Mouse (Mus musculus): ENCODE results near the gene Ptgir.
A peak's percentile ranks its signal among the peaks of the same experiment; 100 is the strongest.

The Ptgir gene

DNA sequence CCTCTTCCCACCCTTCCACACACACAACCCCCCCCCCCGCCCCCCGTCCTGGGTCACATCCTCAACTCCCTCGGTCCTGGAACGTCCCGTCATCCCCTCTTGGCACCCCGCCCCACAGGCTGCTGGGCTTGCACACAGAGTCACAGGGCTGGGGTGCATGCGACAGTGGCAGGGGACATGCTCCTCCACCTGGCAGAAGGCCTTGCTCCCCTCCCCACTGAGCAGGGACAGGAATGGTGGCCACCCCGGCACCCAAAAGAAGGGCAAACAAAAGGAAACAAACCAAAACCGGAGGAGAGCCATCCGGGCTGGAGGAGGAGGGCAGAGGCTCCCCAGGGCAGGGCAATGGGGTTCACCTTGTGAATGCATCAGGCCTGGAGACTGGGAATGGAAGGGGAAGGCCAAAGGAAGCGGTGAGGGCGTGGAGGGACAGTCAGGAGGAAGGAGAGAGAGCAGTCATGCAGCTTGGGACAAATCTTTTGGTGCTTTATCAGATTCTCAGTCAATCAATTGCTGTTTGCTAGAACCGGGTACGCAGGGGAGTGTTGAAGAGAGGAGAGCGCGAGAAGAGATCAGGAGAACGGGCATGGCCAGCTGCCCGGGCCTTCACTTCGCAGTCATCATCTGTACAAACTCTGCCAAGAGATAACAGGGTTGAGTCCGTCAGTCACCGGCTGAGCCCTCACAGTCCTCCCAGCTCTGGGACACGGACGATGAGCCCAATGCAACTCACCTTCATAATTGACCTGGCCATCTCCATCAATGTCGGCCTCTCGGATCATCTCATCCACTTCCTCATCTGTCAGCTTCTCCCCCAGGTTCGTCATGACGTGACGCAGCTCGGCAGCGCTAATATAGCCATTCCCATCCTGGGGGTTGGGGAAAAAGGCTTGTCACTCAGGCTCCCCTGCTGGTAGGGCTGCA lies 10.3 kb downstream of the Ptgir start:
- no peak for DNase-seq (ENCODE audit: low read depth, low spot score)

GRCm38 (mm10) chr7:16917447-16917846 lies 11.2 kb downstream of the Ptgir start:
- DNase-seq (ENCODE audit: low read depth, low spot score): no peak

DNA sequence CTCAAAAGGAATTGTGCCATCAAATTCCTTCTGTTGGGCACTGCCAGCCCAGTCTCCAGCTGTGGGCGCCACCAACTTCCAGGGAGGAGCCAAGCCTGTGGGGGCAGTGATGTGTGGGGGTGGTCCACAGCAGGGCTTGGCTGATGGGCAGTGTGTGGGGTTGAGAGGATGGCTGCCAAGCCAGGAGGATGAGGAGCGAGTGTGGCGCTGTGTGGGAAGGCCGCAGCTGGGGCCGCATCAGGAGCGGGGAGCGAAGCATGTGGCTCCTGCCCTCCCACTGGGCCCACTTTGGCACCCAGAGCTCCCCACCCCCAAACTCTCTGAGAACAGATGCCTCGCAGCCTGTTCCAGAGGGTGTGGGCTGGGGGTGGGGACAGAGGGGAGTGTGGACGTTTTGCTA lies 11.7 kb downstream of the Ptgir start:
- no peak for DNase-seq (ENCODE audit: low read depth, low spot score)

DNA sequence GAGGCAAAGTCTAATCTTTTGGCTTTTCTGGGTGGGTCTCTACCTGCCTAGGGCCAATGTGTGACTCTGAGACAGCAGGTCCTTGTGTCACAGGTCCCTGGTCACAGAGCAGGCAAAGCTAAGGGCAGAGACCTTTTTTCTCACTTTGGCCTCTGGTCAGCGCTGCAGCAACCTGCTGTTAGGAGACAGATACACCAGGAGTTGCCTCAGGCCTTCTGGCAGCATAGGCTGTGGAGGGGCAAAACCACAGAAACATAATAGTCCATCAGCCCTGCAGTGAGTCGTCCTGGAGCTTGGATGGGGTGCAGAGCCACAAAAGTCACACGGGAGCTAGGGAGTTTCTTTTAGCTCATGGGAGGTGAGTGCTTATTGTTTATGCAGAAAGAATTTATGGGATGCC lies 12.4 kb downstream of the Ptgir start:
- DNase-seq (ENCODE audit: low read depth, low spot score): no peak

DNA sequence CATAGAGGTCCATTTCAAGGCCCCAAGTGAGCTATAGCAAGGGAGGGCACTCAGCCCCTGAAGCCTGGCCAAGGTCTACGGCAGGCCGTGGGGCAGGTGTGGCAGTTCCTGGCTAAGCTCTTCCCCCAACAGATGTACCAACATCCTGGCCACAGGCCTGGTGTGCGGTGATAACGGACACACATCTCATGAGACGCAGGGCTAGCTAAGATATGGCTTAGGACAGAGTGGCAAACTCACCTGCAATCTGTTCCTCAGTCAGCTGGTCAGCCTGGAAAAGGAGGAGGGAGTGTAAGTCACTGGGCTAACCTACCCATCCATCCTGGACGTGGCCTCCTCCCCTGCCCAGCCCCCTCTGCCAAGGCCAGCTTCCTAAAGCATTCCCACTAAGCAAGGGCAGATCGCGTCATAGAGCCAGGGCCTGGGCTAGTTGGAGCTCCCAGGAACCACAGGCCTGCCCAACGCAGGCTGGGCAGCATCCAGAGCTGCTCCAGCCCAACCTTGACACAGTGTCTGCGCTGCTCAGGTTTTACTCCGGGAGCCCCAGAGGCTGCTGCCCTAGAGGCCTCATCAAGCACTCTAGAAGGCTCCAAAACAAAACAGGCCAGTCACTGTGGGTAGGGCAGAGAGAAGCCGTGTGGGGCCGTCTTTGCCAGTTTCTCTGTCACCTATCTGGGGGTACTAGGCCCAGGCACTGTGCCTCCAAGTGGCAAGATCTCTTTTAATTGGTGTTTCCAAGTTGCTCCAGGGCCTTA lies 13.3 kb downstream of the Ptgir start:
- no peak for DNase-seq (ENCODE audit: low read depth, low spot score)

DNA sequence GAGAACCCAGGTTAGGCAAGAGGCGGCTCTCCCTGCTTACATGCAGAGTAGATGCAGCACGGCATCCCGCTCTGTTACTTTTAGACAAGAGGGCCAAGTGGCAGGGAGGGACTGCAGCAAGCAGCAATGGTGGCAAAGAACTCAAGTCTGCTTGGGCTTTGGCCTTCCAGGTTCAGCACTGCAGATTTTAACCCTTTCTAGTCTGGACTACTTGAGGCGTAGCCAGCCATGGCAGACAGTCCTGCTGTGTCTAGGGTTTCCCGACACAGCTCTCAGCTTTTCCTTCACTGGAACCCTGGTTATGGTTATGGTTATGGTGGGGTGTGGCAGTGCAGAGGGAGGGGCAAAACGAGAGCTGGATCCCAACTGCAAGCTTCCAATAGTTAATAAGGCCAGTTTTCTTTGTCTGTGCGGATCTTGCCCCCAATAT lies 13.9 kb downstream of the Ptgir start:
- DNase-seq (ENCODE audit: low read depth, low spot score): no peak

- DNase-seq (ENCODE audit: low read depth, low spot score): no peak
Measured at GRCm38 (mm10) chr7:16920818-16921791, 14.8 kb downstream of the Ptgir start.

- no peak for DNase-seq (ENCODE audit: low read depth, low spot score)
Measured at GRCm38 (mm10) chr7:16921881-16922335, 15.6 kb downstream of the Ptgir start.

DNA sequence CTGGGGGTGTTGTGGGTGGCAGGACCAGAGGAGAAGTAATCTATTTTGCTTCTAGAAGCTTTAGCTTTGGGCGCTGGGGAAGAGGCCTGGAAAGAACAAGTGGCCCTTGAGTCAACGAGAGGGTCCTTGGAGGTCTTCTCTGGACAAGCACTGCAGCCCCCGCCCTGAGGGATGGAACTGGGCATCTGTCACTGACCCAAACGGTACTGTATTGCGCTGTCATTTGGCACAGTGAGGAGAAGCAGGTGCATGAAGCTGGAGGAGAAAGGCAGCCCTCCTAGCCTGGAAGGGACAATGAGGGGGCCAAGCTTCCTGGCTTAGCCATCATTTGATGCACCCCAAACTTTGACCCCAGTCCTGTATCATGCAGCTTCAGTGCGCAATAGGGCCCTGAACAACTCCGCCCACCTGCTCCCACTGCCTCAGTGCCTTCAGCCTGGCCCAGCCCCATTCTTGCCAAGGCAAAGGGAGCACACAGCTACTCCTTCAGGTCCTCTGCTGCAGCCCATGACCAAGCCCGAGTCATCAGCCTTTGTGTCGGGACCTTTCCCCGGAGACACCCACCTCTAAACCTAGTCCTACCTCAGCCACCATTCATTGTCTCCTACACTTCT lies 16.2 kb downstream of the Ptgir start:
- DNase-seq (ENCODE audit: low read depth, low spot score): no peak

DNA sequence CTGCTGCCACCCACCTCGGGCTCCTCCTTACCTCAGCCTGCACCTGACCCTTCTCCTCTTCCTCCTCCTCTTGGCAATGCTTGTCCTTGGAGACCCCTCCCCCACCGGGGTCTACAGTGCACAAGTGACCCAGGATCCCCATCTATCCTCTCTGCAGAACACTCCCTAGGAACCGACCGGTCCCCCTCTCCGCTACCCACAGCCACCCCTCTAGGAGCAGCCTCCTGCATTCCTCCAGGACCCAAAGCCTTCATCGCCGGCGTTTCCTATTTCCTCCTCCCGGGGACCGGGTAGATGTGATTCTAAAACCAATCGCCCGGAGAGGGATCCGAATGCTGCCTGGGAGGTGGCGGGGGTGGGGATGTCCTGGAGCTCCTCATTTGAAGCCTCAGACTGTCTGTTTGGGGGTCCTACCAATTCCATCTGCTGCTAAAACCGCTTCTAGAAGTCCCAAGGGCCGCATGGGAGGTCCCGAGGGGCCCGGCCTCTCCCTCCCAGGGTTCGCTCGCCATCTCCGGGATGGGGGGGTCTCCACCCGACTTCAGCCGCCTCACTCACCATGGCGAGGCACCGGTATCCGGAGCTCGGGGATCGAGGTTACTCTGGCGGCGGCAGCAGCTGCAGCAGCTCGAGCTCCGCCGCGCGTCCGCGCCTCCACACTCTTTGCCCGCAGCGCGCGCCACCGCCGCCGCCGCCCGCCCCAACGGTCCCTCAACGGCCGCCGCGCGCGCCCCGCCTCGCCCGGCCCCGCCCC lies 17.2 kb downstream of the Ptgir start:
- DNase-seq (ENCODE audit: low read depth, low spot score): no peak

DNA sequence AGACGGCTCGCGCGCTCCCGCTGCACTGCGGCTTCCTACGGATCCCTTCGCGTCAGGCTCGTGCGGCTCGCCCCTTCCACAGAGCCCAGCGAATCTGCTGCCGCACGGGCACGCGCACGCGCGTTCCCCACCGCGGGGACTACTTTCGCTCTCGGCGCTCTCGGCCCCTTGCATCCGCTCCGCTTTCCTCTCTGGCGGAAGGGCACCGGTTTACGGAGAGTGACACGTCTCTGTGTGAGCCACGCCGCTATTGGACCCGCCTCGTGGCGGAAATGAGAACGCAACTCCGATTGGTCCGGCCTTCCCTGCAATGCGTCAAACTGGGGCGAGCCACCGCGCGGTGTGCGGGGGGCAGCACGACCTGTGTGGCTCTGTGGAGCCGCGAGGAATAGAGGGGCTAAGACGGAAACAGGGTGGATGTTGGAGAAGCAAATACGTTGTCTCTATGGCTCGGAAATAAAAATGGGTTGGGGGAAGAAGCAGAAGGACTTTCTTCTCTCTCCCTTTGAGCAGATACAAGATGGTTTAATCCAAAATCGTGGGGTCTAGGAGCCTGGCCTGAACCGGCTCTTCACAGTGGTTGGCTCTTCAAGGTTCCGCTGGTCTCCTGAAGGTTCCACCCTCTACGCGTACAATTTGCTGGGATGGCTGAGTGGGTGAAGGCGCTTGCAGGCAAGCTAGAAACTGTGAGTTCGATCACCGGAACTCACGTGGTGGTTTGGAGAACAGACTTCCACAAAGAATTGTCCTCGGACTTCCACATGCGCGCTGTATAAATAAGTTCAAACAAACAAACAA lies 17.9 kb downstream of the Ptgir start, which contains the start of gene Calm3:
Gene Calm3 (minus strand): TSS at position 78 of the 798 bp plus-strand sequence.
- DNase-seq (ENCODE audit: low read depth, low spot score): peak; percentile 98

DNA sequence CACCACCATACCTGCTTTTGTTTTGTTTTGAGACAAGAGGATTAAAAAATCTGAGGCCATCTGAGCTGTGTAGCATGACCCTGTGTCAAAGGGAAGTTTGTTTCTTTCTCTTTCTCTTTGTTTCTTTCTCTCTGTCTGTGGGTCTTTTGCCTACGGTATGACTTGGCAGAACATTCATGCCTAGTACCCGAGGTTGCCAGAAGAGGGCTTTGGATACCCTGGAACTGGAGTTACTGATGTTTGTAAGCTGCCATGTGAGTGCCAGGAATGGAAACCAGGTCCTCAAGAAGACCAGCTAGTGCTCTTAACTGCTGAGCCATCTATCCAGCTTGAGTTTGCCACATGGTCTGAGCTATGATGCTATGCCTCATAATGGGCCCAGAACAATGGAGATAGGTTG lies 22.1 kb downstream of the Ptgir start:
- DNase-seq (ENCODE audit: low read depth, low spot score): no peak

- peak; percentile 64 for DNase-seq (ENCODE audit: low read depth, low spot score)
Measured at GRCm38 (mm10) chr7:16930850-16931249, 24.6 kb downstream of the Ptgir start.

DNA sequence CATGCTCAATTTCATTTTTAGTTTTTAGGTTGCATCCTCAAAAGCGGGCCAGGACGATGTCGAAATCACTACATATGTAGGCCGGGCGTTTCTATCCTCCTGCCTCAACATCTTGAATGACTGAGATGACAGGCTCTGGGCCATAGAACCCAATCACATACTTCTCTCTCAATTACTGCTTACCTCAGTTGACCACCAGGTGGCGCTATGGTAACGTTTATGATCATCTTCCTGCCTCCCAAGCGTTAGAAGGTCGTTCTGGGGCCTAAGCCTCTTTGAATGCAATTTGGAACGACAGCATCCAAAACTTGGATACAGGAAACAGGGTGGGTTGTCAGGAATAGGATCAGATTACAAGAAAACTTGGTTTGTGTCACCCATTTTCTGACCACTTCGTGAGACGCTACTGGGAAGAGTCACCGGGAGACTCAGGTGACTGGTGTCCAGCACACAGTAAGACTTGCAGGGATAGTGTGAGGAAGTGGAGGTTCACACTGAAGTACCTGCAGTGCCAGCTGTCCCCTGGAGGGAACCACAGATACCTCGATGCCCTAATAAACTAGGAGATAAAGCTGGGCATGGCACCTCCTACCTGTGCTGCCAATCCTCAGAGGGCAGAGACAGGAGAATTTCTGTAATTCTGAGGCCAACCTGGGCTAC lies 25.8 kb downstream of the Ptgir start:
- peak; percentile 79 for DNase-seq (ENCODE audit: low read depth, low spot score)

GRCm38 (mm10) chr7:16932704-16933577 lies 26.7 kb downstream of the Ptgir start:
- no peak for DNase-seq (ENCODE audit: low read depth, low spot score)

DNA sequence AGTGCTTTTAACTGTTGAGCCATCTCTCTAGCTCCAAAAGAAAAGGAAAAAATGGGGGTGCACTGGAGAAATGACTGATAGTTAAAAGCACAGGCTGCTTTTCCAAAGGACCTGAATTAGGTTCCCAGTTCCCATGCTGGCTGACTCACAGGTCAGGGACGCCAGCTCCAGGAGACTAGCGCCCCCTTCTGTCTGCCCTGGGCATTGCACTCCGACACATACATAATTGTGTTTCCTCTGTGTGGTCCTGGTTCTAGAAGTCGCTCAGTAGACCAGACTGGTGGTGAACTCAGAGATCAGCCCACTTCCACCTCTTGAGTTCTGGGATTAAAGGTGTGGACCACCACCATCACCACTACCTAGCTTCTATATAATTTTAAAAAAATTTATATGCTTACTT lies 31.0 kb downstream of the Ptgir start:
- no peak for DNase-seq (ENCODE audit: low read depth, low spot score)

DNA sequence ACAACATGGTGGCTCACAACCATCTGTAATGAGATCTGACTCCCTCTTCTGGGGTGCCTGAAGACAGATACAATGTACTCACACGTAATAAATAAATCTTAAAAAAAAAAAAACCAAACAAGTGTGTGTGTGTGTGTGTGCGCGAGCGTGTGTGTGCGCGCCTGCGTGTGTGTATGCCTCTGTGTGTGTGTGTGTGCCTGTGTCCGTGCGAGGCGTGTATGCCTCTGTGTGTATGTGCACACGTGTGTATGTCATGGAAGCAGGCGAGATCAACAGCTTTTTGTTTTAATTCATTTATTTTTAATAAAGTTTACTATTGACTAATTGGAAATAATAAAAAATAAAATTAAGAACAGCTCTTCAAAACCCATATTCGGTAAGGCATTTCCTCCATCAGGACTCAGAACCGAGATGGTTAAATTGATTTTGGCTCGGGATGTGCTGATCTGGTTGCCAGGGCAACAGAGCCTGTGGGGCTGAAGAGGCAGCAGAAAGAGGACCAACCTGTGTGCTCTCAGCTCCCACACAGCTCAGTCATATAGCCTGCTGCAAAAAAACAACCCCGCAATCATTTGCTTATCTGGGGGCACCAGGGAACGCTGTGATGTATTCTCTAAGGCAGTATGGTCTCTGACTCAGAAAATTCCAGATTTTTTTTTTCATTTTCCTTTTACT lies 32.0 kb downstream of the Ptgir start:
- no peak for DNase-seq (ENCODE audit: low read depth, low spot score)
